Mouse (Mus musculus) lung, adult 2 months (tissue): ENCODE measurements around the gene Glo1.
"Not testable (repeated sequence)": the region's sequence is repeated elsewhere in the genome, so short reads cannot be mapped to it uniquely, and the experiment has no call there.

Experiments used
- CTCF ChIP-seq: fragments of 200-500 bp; IDR thresholded peaks from 2 replicates; pipeline ENCODE4 v1.5.1; 2011; ENCODE audit warnings: mild to moderate bottlenecking, low read length, control low read depth; ENCODE audit not compliant: insufficient read depth
- POLR2A ChIP-seq: fragments of 200-500 bp; IDR thresholded peaks from 2 replicates; pipeline ENCODE4 v1.6.1; 2011; ENCODE audit warnings: low read depth, mild to moderate bottlenecking, control low read depth, low read length, borderline replicate concordance; ENCODE audit errors: extremely low read depth

DNA sequence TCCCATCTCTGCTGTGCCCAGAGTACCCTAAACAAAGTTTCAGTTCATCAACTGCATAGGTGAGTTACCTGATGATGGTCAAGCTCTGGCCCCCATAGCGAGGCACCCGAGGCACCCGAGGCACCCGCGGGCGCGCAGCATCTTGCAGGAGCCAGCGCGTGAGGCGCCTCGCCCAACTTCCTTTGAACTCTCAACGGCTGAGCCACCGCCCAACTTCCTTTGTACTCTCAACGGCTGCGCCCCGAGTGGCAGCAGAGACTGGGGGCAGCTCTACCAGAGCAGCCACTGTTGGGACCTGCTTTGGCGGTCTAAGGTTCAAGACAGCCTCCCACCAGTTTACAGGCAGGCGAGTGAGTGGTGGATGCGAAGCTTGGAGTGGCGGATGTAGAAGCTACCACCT, 2.5 kb downstream of the Glo1 start, which contains the start of gene Dnah8:
- TF ChIP-seq CTCF, POLR2A: not testable (repeated sequence)
